Mouse (Mus musculus): ENCODE data around the gene Rabl2.

Rabl2 gene

GRCm38 (mm10) chr15:89551733-89552132 lies 40.0 kb downstream of the Rabl2 start:
- no peak for DNase-seq (ENCODE audit: extremely low spot score)

GRCm38 (mm10) chr15:89550506-89550905 lies 41.2 kb downstream of the Rabl2 start:
- DNase-seq (ENCODE audit: extremely low spot score), result no peak

- DNase-seq (ENCODE audit: extremely low spot score), result no peak
These were observed 42.9 kb downstream of the Rabl2 start for GRCm38 (mm10) chr15:89548837-89549236.

- peak; percentile 79 for DNase-seq (ENCODE audit: extremely low spot score)
These were observed 43.7 kb downstream of the Rabl2 start for GRCm38 (mm10) chr15:89547824-89548601.

GRCm38 (mm10) chr15:89547321-89547720 lies 44.4 kb downstream of the Rabl2 start:
- no peak for DNase-seq (ENCODE audit: extremely low spot score)

- no peak for DNase-seq (ENCODE audit: extremely low spot score)
These were observed 47.6 kb downstream of the Rabl2 start for GRCm38 (mm10) chr15:89544171-89544570.

GRCm38 (mm10) chr15:89533843-89534207 lies 57.9 kb downstream of the Rabl2 start:
- no peak for DNase-seq (ENCODE audit: extremely low spot score)

GRCm38 (mm10) chr15:89532924-89533842 lies 58.5 kb downstream of the Rabl2 start:
- no peak for DNase-seq (ENCODE audit: extremely low spot score)
